Mouse (Mus musculus): ENCODE data around the gene Brinp3. TPM values are rescaled to one million over a fixed set of nuclear protein-coding genes. Genes with fewer than 3 reads are reported as not detected.

Brinp3 gene
- polyA plus RNA-seq (2012), result not detected in 2 replicates

DNA sequence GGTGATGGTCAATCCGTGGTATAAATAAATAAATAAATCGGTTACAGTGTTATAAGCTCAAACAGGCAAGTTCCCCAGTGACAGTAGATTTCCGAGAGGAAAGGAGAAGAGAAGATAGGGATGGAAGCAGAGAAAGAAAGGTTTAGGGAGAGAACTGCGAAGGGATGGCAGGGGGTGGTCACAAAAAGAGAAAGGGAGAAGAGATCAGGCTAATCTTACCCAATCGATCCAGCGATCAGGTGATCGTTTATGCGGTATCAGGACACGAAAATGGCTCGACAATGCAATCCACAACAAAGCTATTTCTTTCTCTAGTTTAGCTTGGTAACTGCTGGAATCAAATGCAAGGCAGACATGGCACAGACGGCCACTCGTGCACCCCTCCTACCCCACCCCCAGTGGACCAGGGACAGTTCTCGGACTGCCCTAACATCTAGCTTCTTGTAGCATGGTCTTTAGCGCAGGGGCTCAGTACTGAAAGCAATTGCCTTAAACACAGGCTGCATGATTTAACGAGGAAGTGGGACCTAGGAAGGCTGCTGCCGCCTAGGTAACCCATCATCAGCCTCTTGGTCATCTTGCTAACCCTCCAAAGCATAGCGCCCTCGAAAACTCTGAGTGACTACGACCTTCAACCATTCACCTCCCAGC lies at the start of gene Brinp3:
Gene Brinp3, plus strand, starts transcription at position 80 of the 651 bp plus-strand sequence.
- no peak for TF ChIP-seq TAL1 (IDR thresholded peaks at IDR 0.05; ENCODE audit: low read length)
- no peak for TF ChIP-seq GATA1 (IDR thresholded peaks at IDR 0.05; ENCODE audit: low read length)
- Histone ChIP-seq H3K36me3 (ENCODE audit: control insufficient read depth) (no peaks in the 10 kb centered on the region), H3K4me1 (ENCODE audit: control insufficient read depth) (no peaks in the 10 kb centered on the region), H3K9me3 (ENCODE audit: control insufficient read depth, low read length) (no peaks in the 10 kb centered on the region), H3K27me3 (ENCODE audit: control insufficient read depth) (peaks cover 21% of the 10 kb centered on the region), H3K4me3 (replicated peaks) (no peak within 1 kb of the TSS)

DNA sequence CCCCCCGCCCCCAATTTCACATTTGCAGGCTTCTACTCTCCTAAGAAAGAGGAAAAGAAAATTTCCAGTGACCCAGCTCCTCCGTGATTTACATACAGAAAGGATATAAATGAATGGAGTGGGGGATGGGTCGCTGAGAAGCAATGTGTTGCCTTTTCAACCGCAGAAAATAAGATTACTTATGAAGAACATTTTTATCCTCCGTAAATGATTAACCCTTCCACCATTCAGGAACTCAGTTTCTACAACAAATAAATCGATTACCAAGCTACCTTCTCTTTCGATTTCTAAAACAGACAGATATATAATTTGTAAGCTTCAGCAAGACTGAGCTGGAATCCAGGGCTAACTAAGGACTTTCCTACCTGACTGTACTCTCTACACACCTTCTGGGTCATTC lies 339 bp upstream of the Brinp3 start:
- TF ChIP-seq GATA1 (IDR thresholded peaks at IDR 0.05; ENCODE audit: low read length), result no peak
- no peak for TF ChIP-seq TAL1 (IDR thresholded peaks at IDR 0.05; ENCODE audit: low read length)
- no peaks in the 10 kb centered on the region for H3K36me3 ChIP-seq (ENCODE audit: control insufficient read depth)
- H3K27me3 ChIP-seq (ENCODE audit: control insufficient read depth), result peaks cover 21% of the 10 kb centered on the region
- H3K4me1 ChIP-seq (ENCODE audit: control insufficient read depth), result no peaks in the 10 kb centered on the region
- no peak overlapping the region for H3K4me3 ChIP-seq (replicated peaks)
- H3K9me3 ChIP-seq (ENCODE audit: control insufficient read depth, low read length), result no peaks in the 10 kb centered on the region

DNA sequence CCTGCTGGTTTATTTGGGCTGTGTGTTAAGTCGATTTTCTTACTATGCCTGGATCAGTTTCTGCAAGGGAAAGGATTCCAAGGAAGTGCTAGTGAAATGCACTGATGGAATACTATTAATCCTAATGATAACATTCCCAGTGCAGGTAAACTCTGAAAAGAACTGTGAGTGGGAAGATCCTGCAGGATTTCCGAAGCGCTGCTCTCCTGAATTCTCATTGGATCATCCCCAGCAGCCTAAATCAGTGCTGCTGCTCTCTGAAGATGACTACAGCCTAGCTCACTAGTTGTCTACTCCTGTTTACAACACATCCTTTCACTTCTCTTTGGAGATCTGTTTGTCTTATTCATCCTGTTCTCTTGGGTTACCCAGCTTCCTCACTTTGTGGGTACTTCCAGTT lies 826 bp downstream of the Brinp3 start:
- Histone ChIP-seq H3K9me3 (ENCODE audit: control insufficient read depth, low read length) (no peaks in the 10 kb centered on the region), H3K4me1 (ENCODE audit: control insufficient read depth) (no peaks in the 10 kb centered on the region), H3K4me3 (replicated peaks) (no peak overlapping the region), H3K27me3 (ENCODE audit: control insufficient read depth) (peaks cover 21% of the 10 kb centered on the region), H3K36me3 (ENCODE audit: control insufficient read depth) (no peaks in the 10 kb centered on the region)
- no peak for TF ChIP-seq TAL1 (IDR thresholded peaks at IDR 0.05; ENCODE audit: low read length)
- no peak for TF ChIP-seq GATA1 (IDR thresholded peaks at IDR 0.05; ENCODE audit: low read length)

DNA sequence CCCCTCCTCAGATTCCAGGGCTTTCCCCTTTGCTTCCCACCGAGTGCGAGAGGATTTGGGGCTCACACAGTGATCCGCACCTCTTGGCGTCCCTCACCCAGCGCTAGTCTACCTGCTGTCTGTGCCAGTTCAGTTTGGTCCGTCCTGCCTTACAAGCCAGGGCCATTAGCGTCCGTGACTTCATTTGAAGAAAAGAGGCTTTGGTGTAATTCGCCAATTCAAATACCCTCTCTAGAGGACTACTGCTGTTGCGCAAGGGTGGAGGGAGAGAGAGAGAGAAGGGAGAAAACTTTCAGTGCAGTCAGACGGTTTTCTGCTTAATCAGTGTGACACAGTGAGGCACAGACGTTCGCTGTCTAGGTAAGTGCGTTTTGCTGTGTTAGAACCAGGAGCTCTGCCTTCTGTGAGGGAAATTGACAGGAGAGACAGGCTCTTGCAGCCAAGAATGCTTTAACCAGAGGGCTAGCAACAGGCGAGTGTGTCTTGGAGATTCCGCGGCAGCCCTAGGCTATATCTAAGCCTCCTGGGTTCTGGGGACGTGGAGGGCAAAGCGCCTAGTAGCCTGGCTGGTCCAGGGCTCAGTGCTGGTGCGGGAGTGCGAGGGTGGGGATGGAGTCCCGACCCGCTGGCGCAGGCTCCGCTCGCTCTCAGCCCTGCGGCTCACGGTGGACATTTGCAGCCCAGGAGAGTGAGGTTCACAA lies 3.0 kb downstream of the Brinp3 start:
- H3K4me3 ChIP-seq (replicated peaks), result no peak overlapping the region
- TF ChIP-seq TAL1 (IDR thresholded peaks at IDR 0.05; ENCODE audit: low read length) (no peak), GATA1 (IDR thresholded peaks at IDR 0.05; ENCODE audit: low read length) (no peak)
- no peaks in the 10 kb centered on the region for H3K36me3 ChIP-seq (ENCODE audit: control insufficient read depth)
- no peaks in the 10 kb centered on the region for H3K9me3 ChIP-seq (ENCODE audit: control insufficient read depth, low read length)
- H3K4me1 ChIP-seq (ENCODE audit: control insufficient read depth), result no peaks in the 10 kb centered on the region
- H3K27me3 ChIP-seq (ENCODE audit: control insufficient read depth), result peaks cover 21% of the 10 kb centered on the region

DNA sequence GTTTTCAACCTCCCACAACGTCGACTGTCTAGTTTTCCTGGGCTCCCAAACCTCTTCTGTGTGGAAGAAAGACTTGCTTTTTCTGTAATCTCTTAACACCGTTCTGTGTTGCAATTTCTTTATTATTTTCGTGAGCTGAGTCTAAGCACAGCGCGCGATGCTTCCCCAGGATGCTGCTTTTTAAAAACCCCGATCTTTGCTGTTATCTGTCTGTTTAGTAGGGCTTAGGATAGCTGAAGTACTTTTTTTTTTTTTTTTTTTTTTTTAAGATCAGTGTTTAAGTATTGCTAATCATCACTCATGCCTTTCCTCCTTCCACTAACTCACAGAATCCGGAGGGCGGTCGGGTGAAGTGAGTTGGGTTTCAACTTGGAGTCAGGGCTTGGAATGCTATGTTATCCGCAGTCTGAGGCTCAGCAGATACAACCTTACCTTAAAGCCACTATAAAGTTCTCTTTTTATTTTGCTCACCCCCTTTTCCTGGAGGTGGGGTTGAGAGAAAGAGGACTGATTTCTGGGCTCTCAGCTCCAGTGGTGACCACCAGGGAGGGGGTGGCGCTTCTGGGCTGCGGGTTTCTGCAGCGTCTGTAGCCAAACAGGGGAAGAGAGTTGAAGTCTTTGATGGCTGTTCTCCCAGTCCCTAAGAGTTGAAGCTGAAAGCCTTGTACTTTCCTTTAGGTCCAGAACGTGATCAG lies 3.7 kb downstream of the Brinp3 start:
- H3K36me3 ChIP-seq (ENCODE audit: control insufficient read depth), result no peaks in the 10 kb centered on the region
- no peaks in the 10 kb centered on the region for H3K4me1 ChIP-seq (ENCODE audit: control insufficient read depth)
- H3K4me3 ChIP-seq (replicated peaks), result no peak overlapping the region
- TF ChIP-seq TAL1 (IDR thresholded peaks at IDR 0.05; ENCODE audit: low read length) (no peak), GATA1 (IDR thresholded peaks at IDR 0.05; ENCODE audit: low read length) (no peak)
- H3K9me3 ChIP-seq (ENCODE audit: control insufficient read depth, low read length), result no peaks in the 10 kb centered on the region
- H3K27me3 ChIP-seq (ENCODE audit: control insufficient read depth), result peaks cover 21% of the 10 kb centered on the region

DNA sequence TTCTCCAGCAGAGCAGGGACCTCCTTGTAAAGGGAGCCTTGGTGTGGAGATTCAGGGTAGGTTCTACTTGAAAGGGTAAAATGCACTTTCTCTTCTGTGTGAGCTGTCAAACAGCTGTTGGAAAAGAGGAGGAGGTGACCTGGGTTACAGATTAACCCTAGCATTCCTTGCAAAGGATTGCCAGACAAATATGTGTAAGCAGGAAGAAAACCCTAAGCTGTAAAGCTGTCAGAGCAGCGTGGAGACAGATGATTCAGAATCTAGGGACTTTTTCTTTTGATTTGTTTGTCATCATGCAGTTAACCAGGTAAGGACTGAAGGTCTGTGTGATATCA lies 4.2 kb downstream of the Brinp3 start:
- Histone ChIP-seq H3K36me3 (ENCODE audit: control insufficient read depth) (no peaks in the 10 kb centered on the region), H3K4me3 (replicated peaks) (no peak overlapping the region), H3K9me3 (ENCODE audit: control insufficient read depth, low read length) (no peaks in the 10 kb centered on the region), H3K27me3 (ENCODE audit: control insufficient read depth) (peaks cover 21% of the 10 kb centered on the region), H3K4me1 (ENCODE audit: control insufficient read depth) (no peaks in the 10 kb centered on the region)
- TF ChIP-seq TAL1 (IDR thresholded peaks at IDR 0.05; ENCODE audit: low read length) (no peak), GATA1 (IDR thresholded peaks at IDR 0.05; ENCODE audit: low read length) (no peak)

DNA sequence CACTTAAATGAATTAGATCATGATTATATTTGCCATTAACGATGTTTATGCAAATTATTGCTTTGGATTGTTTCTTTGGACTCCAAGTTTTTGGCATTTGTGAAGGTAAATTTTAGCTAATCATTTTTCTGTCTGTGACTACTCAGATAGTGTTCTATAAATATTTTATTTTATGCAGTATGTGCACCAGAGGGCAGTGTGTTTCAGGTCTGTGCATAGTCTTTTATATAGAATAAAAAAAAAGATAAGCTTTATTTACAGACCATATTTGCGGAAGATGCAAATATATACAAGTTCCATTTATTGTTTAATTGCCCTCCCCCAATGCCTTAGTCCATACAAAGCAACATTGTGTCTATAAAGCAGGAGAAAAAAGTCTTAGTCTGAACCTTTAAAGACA lies 20.8 kb downstream of the Brinp3 start:
- Histone ChIP-seq H3K9me3 (ENCODE audit: control insufficient read depth, low read length) (no peaks in the 10 kb centered on the region), H3K36me3 (ENCODE audit: control insufficient read depth) (no peaks in the 10 kb centered on the region), H3K27me3 (ENCODE audit: control insufficient read depth) (no peaks in the 10 kb centered on the region), H3K4me3 (replicated peaks) (no peak overlapping the region), H3K4me1 (ENCODE audit: control insufficient read depth) (no peaks in the 10 kb centered on the region)
- TF ChIP-seq GATA1 (IDR thresholded peaks at IDR 0.05; ENCODE audit: low read length), result no peak
- no peak for TF ChIP-seq TAL1 (IDR thresholded peaks at IDR 0.05; ENCODE audit: low read length)

DNA sequence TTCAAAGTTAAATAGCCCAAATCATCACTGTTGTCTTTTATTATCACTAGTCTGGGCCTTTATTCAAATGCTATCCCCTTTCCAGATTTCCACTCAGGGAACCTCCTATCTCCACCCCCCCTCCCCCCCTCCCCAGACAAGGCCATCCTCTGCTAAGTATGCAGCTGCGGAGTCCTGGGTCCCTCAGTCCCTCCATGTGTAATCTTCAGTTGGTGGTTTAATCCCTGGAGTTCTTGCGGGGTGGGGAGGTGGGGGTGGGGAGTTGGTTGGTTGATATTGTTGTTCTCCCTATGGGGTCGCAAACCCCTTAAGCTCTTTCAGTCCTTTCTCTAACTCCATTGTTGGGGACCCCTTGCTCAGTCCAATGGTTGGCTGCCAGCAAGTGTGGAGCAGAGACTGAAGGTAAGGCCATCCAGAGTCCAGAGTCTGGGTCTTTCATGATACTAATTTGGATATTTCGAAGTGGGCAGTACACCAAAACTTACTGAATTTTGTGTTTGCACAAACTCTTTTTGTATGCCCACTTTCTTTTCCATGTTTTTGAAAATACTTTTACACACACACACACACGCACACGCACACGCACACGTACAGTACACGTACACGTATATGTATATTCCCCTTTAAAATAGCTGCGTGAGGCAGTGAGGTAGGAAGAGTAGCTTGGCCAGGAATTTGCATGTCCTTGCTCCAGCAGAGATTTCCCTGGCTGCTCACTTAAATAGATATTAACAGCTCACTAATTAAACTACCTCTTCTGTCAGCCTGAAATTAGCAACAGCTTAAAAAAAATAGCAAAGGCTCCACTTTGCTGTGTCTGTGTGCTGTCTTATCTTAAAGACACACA lies 29.4 kb downstream of the Brinp3 start:
- Histone ChIP-seq H3K36me3 (ENCODE audit: control insufficient read depth) (no peaks in the 10 kb centered on the region), H3K27me3 (ENCODE audit: control insufficient read depth) (no peaks in the 10 kb centered on the region), H3K4me1 (ENCODE audit: control insufficient read depth) (no peaks in the 10 kb centered on the region), H3K9me3 (ENCODE audit: control insufficient read depth, low read length) (no peaks in the 10 kb centered on the region), H3K4me3 (replicated peaks) (no peak overlapping the region)
- TF ChIP-seq GATA1 (IDR thresholded peaks at IDR 0.05; ENCODE audit: low read length), result no peak
- TF ChIP-seq TAL1 (IDR thresholded peaks at IDR 0.05; ENCODE audit: low read length), result no peak

Measured in erythroblast, embryonic 14.5 days (primary cell).